Mouse (Mus musculus): Measurements from ENCODE around the gene Atrnl1.

Atrnl1 gene

DNA sequence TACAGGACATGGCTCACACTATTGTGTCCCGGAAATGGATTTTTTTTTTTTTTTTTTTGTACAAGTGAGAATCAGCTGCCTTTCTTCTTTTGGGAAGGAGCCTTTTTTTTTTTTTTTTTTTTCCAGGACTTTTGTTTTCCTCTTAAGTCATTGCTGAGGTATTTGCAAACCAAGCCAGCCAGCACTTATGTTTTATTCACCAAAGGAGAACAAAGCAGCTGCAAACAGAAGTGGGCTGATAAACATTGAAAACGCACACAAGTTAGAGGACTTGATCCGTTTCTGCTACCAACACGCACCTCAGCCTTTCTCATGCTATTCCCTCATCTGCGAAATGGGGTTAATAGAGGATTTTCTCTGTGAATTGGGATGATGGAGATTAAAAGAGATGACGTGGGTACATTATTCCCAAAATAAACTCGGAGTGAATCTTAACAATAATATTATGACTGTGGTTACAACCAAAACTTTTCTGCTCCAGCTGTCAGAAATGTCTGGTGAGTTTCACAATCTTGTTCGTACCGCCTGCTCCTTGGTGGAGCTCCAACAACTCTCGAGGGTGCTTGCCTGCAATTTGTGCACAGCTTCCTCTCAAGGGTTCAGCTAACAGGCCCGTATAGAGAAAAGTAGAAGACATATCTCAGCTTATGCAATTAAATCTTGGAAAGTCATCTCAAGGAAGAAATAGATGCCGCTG lies 1.3 kb upstream of the Atrnl1 start:
- DNase-seq (ENCODE audit: low read depth in 1 of 2, low spot score in 2 of 2): no peak

GRCm38 (mm10) chr19:57610058-57610475 lies 767 bp upstream of the Atrnl1 start:
- peak; percentile 63 to 69 for DNase-seq (ENCODE audit: low read depth in 1 of 2, low spot score in 2 of 2)

- no peak for DNase-seq (ENCODE audit: low read depth in 1 of 2, low spot score in 2 of 2)
Measured at GRCm38 (mm10) chr19:57611291-57612178, 701 bp downstream of the Atrnl1 start.

- no peak for DNase-seq (ENCODE audit: low read depth in 1 of 2, low spot score in 2 of 2)
Measured at GRCm38 (mm10) chr19:57612179-57612472, 1.3 kb downstream of the Atrnl1 start.

- no peak for DNase-seq (ENCODE audit: low read depth in 1 of 2, low spot score in 2 of 2)
Measured at GRCm38 (mm10) chr19:57615972-57616621, 5.3 kb downstream of the Atrnl1 start.

- DNase-seq (ENCODE audit: low read depth in 1 of 2, low spot score in 2 of 2): no peak
Measured at GRCm38 (mm10) chr19:57619088-57619487, 8.3 kb downstream of the Atrnl1 start.

DNA sequence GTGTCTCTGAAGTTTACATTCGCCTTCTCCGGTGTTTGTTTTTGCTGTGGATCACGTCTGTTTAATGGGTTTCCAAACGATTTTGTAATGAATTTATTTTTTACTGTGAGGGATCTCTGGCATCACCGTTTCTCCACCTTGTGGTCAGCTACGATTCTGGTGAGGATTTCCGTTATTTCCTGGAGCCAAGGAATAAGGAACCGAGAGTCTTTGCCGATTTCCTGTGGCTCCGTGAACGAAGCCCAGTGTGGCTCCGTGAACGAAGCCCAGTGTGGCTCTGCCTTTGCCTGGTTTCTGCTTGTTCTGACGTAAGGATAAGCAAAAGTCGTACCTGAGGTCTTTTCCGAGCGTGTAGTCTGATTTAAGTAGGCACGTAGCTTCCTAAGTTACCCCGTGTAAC lies 11.0 kb downstream of the Atrnl1 start:
- DNase-seq (ENCODE audit: low read depth in 1 of 2, low spot score in 2 of 2): peak; percentile 18 to 40

GRCm38 (mm10) chr19:57625738-57626137 lies 14.9 kb downstream of the Atrnl1 start:
- DNase-seq (ENCODE audit: low read depth in 1 of 2, low spot score in 2 of 2): no peak

DNA sequence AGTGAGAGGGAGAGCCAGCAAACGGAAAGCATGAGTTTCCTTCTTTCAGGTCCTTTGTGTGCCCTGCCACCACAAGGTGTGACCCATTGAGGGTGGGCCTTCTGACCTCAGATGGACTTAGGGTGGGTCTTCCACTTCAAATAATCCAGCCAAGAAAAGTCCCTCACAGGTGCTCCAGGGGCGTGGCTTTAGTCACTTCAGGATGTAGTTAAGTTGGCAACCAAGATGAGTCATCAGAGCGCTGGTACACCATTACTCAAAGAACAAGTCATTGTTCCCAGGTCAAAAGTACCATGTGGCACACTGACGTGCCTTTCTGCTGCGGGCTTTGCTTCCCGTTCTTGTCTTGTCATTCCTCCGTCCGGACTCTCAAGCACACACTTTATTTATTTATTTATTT lies 16.4 kb downstream of the Atrnl1 start:
- DNase-seq (ENCODE audit: low read depth in 1 of 2, low spot score in 2 of 2): no peak

GRCm38 (mm10) chr19:57642536-57642935 lies 31.7 kb downstream of the Atrnl1 start:
- DNase-seq (ENCODE audit: low read depth in 1 of 2, low spot score in 2 of 2): no peak

GRCm38 (mm10) chr19:57642980-57643379 lies 32.1 kb downstream of the Atrnl1 start:
- DNase-seq (ENCODE audit: low read depth in 1 of 2, low spot score in 2 of 2): no peak

DNA sequence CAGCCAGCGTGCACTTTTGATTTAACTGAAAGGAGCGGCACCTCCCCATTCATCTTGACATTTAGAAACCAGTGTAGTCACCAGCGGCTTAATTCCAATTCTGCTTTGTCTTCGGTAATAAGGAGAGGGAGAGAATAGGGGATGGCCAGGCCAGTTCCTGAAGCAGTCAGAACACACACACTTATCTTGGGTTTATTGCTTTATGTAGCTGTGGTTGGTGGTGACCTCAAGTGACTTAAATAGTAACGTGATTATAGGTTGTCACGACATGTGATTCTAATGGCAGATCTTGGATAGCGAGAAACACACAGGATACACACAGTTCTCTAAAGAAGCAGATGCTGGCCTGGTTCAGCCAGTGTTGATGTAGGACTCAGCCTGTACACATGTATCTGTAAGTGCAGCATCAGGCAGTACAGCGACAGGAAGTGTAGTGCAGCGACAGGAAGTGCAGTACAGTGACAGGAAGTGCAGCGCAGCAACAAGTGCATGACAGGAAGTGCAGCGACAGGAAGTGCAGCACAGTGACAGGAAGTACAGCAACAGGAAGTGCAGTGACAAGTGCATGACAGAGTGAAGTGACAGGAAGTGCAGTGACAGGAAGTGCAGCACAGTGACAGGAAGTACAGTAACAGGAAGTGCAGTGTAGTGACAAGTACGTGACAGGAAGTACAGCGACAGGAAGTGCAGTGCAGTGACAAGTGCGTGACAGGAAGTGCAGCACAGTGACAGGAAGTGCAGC lies 37.5 kb downstream of the Atrnl1 start:
- no peak for DNase-seq (ENCODE audit: low read depth in 1 of 2, low spot score in 2 of 2)

DNA sequence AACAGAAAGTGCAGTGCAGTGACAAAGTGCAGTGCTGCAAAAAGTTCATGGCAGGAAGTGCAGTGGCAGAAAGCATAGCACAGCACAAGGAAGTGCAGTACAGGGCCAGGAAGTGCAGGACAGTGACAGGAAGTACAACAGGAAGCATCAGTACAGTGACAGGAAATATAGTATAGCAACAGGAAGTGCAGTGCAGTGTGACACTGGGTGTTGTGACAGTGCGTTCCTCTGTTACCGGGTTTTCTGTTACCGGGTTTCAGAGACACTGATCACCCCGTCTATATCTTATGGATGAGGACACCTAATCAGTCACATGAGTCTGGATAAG lies 38.1 kb downstream of the Atrnl1 start:
- DNase-seq (ENCODE audit: low read depth in 1 of 2, low spot score in 2 of 2): no peak

DNA sequence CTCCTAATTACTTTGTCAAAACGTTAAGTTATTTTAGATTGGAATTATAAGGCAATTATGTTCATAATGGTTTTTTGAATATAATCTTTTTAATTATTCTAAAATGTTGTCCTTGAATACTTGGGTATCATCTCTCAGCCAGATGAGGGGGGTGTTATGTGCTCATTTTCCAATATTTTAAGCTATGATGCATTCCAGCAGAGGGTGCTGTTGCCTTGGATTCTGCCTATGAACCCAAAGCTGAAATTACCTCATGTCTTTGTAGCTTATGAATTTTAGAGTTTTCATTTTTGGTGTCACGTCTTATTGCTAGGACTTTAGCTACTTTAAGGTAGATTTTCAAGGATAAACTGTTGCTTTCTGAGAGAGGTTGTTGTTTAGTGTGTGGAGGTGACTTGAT lies 44.2 kb downstream of the Atrnl1 start:
- no peak for DNase-seq (ENCODE audit: low read depth in 1 of 2, low spot score in 2 of 2)

GRCm38 (mm10) chr19:57655491-57655890 lies 44.7 kb downstream of the Atrnl1 start:
- DNase-seq (ENCODE audit: low read depth in 1 of 2, low spot score in 2 of 2): no peak

DNA sequence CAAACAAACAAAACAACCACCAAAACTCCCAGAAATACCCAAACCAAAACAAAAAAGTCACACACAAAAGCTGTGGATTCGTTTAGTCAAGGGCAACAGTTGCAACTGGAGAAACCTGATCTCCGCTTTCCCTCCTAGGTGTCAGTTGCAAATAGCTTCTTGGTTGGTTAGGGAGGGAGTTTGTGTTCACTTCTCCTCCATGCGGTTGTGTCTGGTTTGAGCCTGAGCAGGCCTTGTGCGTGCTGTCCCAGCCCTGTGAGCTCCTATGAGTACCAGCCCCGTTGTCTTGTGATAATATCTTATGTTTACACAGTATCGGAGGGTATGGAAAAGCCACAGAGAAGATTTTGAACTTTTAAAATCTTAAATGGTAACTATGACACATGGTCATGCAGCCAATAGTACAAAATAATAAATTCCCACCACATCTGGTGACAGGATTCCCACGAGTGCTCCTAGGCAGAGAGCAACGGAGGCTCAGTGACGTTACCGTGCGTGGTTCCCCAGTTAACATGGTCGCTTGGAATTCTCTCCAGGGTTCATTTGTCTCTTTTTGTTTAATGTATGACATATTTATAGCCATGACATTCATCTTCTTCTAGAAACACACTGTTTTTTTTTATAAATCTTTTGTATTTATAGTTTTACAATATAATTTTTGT lies 46.7 kb downstream of the Atrnl1 start:
- DNase-seq (ENCODE audit: low read depth in 1 of 2, low spot score in 2 of 2): no peak

- DNase-seq (ENCODE audit: low read depth in 1 of 2, low spot score in 2 of 2): no peak
Measured at GRCm38 (mm10) chr19:57658111-57659091, 47.6 kb downstream of the Atrnl1 start.

GRCm38 (mm10) chr19:57667011-57667410 lies 56.2 kb downstream of the Atrnl1 start:
- no peak for DNase-seq (ENCODE audit: low read depth in 1 of 2, low spot score in 2 of 2)

- no peak for DNase-seq (ENCODE audit: low read depth in 1 of 2, low spot score in 2 of 2)
Measured at GRCm38 (mm10) chr19:57667946-57668345, 57.1 kb downstream of the Atrnl1 start.

- DNase-seq (ENCODE audit: low read depth in 1 of 2, low spot score in 2 of 2): no peak
Measured at GRCm38 (mm10) chr19:57679455-57679854, 68.6 kb downstream of the Atrnl1 start.
